Mouse (Mus musculus): ENCODE results near the gene Tmem240.
"Not testable (repeated sequence)": the region's sequence is repeated elsewhere in the genome, so short reads cannot be mapped to it uniquely, and the experiment has no call there.

Tmem240 gene

GRCm38 (mm10) chr4:155770626-155771025, 36.0 kb downstream of the Tmem240 start:
- DNase-seq (ENCODE audit: low read depth) = no peak

- DNase-seq (ENCODE audit: low read depth) = no peak
Observed at GRCm38 (mm10) chr4:155771706-155772105, 37.1 kb downstream of the Tmem240 start.

DNA sequence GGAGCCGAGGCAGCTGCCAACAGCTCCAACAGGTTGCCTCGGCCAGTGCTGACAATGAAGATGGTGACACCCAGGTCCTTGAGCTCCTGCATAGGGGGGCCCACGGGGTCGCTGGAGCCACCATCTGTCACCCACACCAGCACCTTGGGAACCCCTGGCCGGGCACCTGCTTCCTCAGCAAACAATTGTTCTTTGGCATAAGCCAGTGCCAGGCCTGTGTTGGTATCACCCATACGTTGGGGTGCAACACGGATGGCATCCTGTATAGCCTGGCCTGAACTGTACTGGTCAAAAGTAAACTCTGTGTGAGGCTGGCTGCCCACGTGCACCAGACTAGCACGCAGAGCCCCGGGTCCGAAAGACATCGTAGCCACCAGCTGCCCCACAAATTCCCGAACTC, 38.2 kb downstream of the Tmem240 start:
- DNase-seq (ENCODE audit: low read depth) = no peak

DNA sequence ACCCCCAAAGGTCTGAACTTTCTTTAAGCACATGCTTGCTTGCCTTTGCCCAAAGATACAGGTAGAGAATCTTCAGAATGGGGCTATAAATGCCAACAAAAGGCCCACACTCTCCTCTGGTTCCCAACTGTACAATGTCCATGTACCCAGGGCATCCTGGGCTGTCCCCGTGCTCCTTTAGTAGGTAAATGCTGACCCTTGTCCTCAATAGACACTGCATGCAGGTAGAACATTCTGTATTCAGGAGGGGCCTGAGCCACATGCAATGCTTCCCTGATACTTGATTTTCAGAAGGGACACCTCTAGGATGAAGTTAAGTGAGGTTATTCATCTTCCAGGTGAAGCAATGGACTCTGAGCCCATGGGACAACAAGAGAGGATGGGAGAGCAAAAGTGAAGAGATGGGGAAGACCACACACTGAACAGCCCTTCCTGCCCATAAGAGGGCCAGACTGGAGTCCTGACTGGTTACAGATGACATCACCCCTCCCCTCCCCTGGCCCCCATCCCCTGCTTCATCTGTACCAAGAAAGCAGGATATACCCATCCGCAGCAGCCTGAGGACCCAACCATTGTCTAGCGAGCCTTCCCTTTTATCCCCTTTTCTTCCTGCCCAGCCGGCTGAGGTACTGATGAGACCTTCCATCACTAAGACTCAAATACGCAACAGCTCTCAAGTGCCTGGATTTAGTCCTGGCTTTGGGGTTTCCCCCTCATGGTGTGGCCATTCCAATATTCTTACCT, 38.9 kb downstream of the Tmem240 start:
- no peak for DNase-seq (ENCODE audit: low read depth)

DNA sequence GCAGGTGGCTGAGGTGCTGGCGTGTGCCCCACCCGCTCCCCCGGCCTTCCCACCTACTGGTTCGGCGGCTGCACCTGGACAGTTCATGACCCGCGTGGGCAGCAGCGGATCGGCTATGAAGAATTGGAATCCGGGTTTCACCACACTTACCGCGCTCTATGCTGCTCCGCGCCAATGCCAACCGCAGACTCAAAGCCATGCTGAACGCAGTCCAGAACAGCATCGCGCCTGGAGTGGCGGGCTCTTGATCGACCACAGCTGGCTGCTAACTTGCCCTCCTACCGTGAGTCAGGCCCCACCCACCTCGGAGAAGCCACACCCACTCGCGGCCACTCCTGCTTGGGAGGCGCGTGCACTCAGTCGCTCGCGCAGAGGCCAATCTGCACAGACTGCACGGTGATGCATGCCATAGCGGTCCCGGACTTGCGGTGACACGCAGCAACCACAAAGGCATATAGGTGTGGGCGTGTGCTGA, 39.7 kb downstream of the Tmem240 start, which contains the start of gene Vwa1:
Gene Vwa1, minus strand, starts transcription at position 419 of the 475 bp plus-strand sequence.
- DNase-seq (ENCODE audit: low read depth) = no peak

- DNase-seq (ENCODE audit: low read depth) = no peak
Observed at GRCm38 (mm10) chr4:155774971-155775740, 40.6 kb downstream of the Tmem240 start.

DNA sequence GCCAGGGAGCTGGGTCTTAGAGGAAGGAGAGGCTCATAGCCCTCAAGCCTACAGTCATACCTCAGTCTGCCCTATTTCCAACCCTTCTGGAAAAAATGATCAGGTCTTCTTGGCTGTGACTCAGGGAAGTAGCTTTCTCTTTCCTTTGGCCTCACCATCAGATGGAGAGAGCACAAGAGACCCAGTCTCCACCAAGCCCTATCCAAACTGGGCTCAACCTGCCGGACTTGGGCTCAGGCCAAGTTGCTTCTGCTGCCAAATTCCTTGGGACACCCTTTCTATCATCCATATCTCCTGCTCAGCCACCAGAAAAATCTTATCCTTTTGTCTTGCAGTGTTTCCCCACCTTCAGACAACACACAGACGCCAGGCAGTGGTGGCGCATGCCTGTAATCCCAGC, 41.3 kb downstream of the Tmem240 start:
- no peak for DNase-seq (ENCODE audit: low read depth)

- DNase-seq (ENCODE audit: low read depth) = peak; percentile 41
Observed at GRCm38 (mm10) chr4:155776704-155777335, 42.2 kb downstream of the Tmem240 start.

DNA sequence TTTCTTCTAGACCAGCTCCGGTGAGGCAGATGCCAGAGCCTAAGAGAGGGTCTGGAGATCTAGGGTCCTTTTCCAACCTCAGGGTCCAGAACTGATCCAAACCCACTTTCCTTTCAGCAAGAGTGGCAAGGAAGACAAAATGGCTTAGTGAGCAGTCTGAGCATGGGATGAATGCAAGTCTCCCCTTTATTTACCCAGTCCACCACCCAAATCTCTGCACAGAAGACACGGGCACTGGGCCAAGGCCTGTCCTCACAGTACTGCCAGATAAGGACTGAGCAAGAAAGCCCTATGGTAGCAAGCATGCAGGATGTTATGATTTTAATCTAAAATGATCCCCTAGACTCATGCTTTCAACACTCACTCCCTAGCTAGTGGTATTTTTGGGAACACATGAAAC, 43.2 kb downstream of the Tmem240 start:
- DNase-seq (ENCODE audit: low read depth) = no peak

GRCm38 (mm10) chr4:155779498-155779897, 44.9 kb downstream of the Tmem240 start:
- no peak for DNase-seq (ENCODE audit: low read depth)

- no peak for DNase-seq (ENCODE audit: low read depth)
Observed at GRCm38 (mm10) chr4:155780895-155781294, 46.3 kb downstream of the Tmem240 start.

DNA sequence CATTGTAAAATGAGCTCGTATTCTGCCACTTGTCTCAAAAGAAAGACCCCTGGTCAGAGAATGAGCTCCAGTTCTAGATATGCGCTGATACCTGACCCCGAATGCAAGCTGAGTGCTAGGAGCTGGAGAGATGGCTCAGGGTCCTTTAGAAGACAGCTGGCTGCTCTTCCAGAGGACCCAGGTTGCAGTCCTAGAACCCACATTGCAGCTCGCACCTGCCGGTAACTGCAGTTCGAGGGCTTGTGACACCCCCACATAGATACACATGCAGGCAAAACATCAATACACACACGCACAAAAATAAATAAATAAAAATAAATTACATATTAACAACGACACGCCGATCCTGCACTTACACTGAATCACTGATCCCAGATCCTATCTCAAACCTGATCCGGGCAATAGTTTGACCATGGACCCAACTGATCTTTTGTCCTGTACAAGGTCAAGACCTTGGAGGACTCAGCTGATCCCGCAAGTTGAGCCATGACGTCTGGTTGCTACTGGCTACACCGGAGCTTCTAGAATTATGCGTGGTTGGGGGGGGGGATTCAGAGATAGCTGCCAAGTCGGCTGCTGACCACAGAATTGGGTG, 49.0 kb downstream of the Tmem240 start:
- no peak for DNase-seq (ENCODE audit: low read depth)

DNA sequence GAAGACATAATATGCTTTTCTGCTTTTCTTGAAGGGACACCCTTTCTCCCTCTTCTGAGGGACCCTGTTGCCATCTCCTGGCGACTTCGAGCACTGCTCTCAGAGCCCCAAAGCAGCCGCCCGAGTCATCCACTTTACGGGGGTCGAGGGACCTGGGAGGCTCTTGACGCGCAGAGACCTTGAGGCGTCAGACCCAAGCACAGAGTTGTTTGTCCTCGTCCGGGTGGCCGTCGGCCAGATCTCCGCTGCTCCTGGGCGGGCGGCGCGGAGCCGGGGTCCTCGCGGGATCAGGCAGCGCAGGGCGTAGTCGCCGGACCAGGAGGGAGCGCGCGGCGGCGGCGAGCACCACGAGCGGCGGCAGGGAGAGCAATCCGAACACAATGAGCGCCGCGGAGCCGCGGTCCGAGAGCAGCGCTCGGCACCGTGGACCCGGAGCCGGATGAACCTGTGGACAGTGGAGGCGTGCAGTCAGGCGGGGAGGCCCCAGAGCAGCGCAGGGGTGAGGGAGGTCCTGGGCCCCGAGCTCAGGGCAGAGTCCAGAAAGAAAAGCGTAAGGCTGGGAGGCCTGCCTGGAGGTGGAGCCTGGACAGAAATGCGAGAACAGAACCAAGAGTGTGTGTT, 49.6 kb downstream of the Tmem240 start:
- peak; percentile 76 for DNase-seq (ENCODE audit: low read depth)

- no peak for DNase-seq (ENCODE audit: low read depth)
Observed at GRCm38 (mm10) chr4:155785246-155785645, 50.6 kb downstream of the Tmem240 start.

DNA sequence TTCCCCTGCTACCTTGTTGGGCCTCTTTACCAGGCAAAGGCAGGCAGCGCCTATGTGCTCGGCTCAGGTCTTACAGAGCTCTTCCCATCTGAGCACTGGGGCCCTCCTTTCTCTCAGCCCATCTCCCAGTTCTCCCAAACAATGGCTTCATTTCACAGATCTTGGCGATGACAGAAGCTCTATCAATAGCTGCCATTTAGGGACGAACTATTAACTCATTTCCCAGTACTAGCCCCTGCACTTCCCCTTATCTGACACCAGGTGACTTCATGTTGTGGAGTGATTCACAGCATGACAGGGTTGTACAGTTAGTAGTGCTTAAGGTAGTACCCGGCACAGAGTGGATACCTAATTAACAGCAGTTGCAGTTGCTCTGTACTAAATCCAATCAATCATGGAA, 51.2 kb downstream of the Tmem240 start, which contains the start of gene Tmem88b:
Gene Tmem88b, minus strand, starts transcription at position 56 of the 400 bp plus-strand sequence.
- peak; percentile 48 for DNase-seq (ENCODE audit: low read depth)

- DNase-seq (ENCODE audit: low read depth) = peak; percentile 44
Observed at GRCm38 (mm10) chr4:155788300-155788699, 53.7 kb downstream of the Tmem240 start.

GRCm38 (mm10) chr4:155788833-155789232, 54.2 kb downstream of the Tmem240 start:
- not testable (repeated sequence) for DNase-seq (ENCODE audit: low read depth)

- DNase-seq (ENCODE audit: low read depth) = no peak
Observed at GRCm38 (mm10) chr4:155790021-155790489, 55.5 kb downstream of the Tmem240 start, which contains the start of gene Ankrd65. TSS of gene Ankrd65 (plus strand) at chr4:155790439.
